Mouse (Mus musculus): Measurements from ENCODE around the gene Dph1.

The Dph1 gene

GRCm38 (mm10) chr11:75190905-75191441, at the start of gene Dph1:
Gene Dph1 (minus strand): TSS chr11:75191241.
- DNase-seq (ENCODE audit: low spot score in 2 of 2): no peak

- DNase-seq (ENCODE audit: low spot score in 2 of 2): peak in 1 of 2 experiments; percentile 19
Observed at GRCm38 (mm10) chr11:75240158-75240934, 49.3 kb upstream of the Dph1 start.

GRCm38 (mm10) chr11:75234745-75235144, 43.7 kb upstream of the Dph1 start:
- peak; percentile 19 to 26 for DNase-seq (ENCODE audit: low spot score in 2 of 2)

GRCm38 (mm10) chr11:75232434-75232833, 41.4 kb upstream of the Dph1 start:
- DNase-seq (ENCODE audit: low spot score in 2 of 2): no peak

- DNase-seq (ENCODE audit: low spot score in 2 of 2): peak; percentile 22 to 45
Observed at GRCm38 (mm10) chr11:75231756-75232155, 40.7 kb upstream of the Dph1 start.

GRCm38 (mm10) chr11:75230272-75230760, 39.3 kb upstream of the Dph1 start:
- no peak for DNase-seq (ENCODE audit: low spot score in 2 of 2)

GRCm38 (mm10) chr11:75229289-75229688, 38.2 kb upstream of the Dph1 start:
- no peak for DNase-seq (ENCODE audit: low spot score in 2 of 2)

GRCm38 (mm10) chr11:75227632-75228031, 36.6 kb upstream of the Dph1 start:
- no peak for DNase-seq (ENCODE audit: low spot score in 2 of 2)

GRCm38 (mm10) chr11:75224835-75225234, 33.8 kb upstream of the Dph1 start:
- no peak for DNase-seq (ENCODE audit: low spot score in 2 of 2)

- DNase-seq (ENCODE audit: low spot score in 2 of 2): no peak
Observed at GRCm38 (mm10) chr11:75224062-75224461, 33.0 kb upstream of the Dph1 start.

GRCm38 (mm10) chr11:75220517-75221145, 29.6 kb upstream of the Dph1 start:
- DNase-seq (ENCODE audit: low spot score in 2 of 2): no peak

- no peak for DNase-seq (ENCODE audit: low spot score in 2 of 2)
Observed at GRCm38 (mm10) chr11:75220115-75220514, 29.1 kb upstream of the Dph1 start.

GRCm38 (mm10) chr11:75214081-75214950, 23.3 kb upstream of the Dph1 start:
- DNase-seq (ENCODE audit: low spot score in 2 of 2): no peak

GRCm38 (mm10) chr11:75213372-75214080, 22.5 kb upstream of the Dph1 start:
- DNase-seq (ENCODE audit: low spot score in 2 of 2): no peak

- DNase-seq (ENCODE audit: low spot score in 2 of 2): no peak
Observed at GRCm38 (mm10) chr11:75212876-75213275, 21.8 kb upstream of the Dph1 start.

- DNase-seq (ENCODE audit: low spot score in 2 of 2): no peak
Observed at GRCm38 (mm10) chr11:75212031-75212667, 21.1 kb upstream of the Dph1 start.

- DNase-seq (ENCODE audit: low spot score in 2 of 2): no peak
Observed at GRCm38 (mm10) chr11:75210755-75211154, 19.7 kb upstream of the Dph1 start.

GRCm38 (mm10) chr11:75210093-75210492, 19.1 kb upstream of the Dph1 start:
- no peak for DNase-seq (ENCODE audit: low spot score in 2 of 2)

- no peak for DNase-seq (ENCODE audit: low spot score in 2 of 2)
Observed at GRCm38 (mm10) chr11:75209363-75209762, 18.3 kb upstream of the Dph1 start.

- no peak for DNase-seq (ENCODE audit: low spot score in 2 of 2)
Observed at GRCm38 (mm10) chr11:75206347-75206746, 15.3 kb upstream of the Dph1 start.

- DNase-seq (ENCODE audit: low spot score in 2 of 2): no peak
Observed at GRCm38 (mm10) chr11:75204472-75204871, 13.4 kb upstream of the Dph1 start.

Measured in spleen, postnatal 36 days (tissue).